In genomic region chr10:127676691-127677548, GRCm38 (mm10) we compare ENCODE assay signal across 8 mouse cellular contexts. TPM values are rescaled to one million over a fixed set of nuclear protein-coding genes. Genes with fewer than 3 reads are reported as not detected.
DNase-seq lines count a peak whose midpoint lies in the region; ATAC-seq lines count a peak whose summit lies in the region.

No protein-coding gene starts in this region.

- H3K4me1 ChIP-seq in hindbrain, embryonic 13.5 days (replicated peaks) = peaks cover 19% of the 10 kb centered on the region

- peak overlapping the region; percentile 95 for H3K4me2 ChIP-seq in hindbrain, embryonic 13.5 days

- under 1% methylated on average over 71 of the region's 71 CpGs for WGBS in hindbrain, embryonic 13.5 days

- no peaks in the 10 kb centered on the region for H3K9me3 ChIP-seq in hindbrain, embryonic 13.5 days

- peak overlapping the region; percentile 72 for H3K27ac ChIP-seq in hindbrain, embryonic 13.5 days

- no peaks in the 10 kb centered on the region for H3K36me3 ChIP-seq in hindbrain, embryonic 13.5 days

- H3K4me3 ChIP-seq in hindbrain, embryonic 13.5 days = peak overlapping the region; percentile 80

- H3K9ac ChIP-seq in hindbrain, embryonic 13.5 days = peak overlapping the region; percentile 79

- H3K27me3 ChIP-seq in hindbrain, embryonic 13.5 days = no peaks in the 10 kb centered on the region

- ATAC-seq in hindbrain, embryonic 13.5 days (ENCODE audit: low FRiP score) = peak; percentile 95

- peak; percentile 99 for DNase-seq in NIH3T3 (ENCODE audit: low read depth)
- DNase-seq in cerebellum, postnatal 10 days = peak; percentile 96 to 98
- peak; percentile 92 for DNase-seq in frontal cortex, postnatal 10 days (ENCODE audit: low spot score in 2 of 2)
- DNase-seq in layer of hippocampus, postnatal 25 days (ENCODE audit: extremely low spot score in 1 of 2, low spot score in 1 of 2) = peak; percentile 58 to 71
- DNase-seq in lung, postnatal 25 days (ENCODE audit: low spot score) = peak; percentile 97
- peak; percentile 99 for DNase-seq in retina, embryonic 14.5 days (ENCODE audit: low spot score)
- DNase-seq in thymus, postnatal 4 days = peak; percentile 93

RNA-seq across cellular contexts. Expression of gene Nab2, which starts 8.6 kb away (rescaled TPM):
- 2.3 and 3.3 TPM in 2 replicates for polyA plus RNA-seq in hindbrain, embryonic 13.5 days (2015; fragmentation: Nextera tagmentation; extraction: Ambion mirVana)
- 10 to 100 TPM; 43.0 to 46.0 TPM for total RNA-seq in layer of hippocampus, postnatal 25 days (2021)

RNA-seq across cellular contexts. Expression of gene Nemp1, which starts 10.2 kb away (rescaled TPM):
- 3.9 and 4.0 TPM in 2 replicates for polyA plus RNA-seq in hindbrain, embryonic 13.5 days (2015; fragmentation: Nextera tagmentation; extraction: Ambion mirVana)
- total RNA-seq in layer of hippocampus, postnatal 25 days (2021) = 1 to 10 TPM; 5.8 TPM

RNA-seq across cellular contexts. Expression of gene Myo1a, which starts 28.1 kb away (rescaled TPM):
- polyA plus RNA-seq in hindbrain, embryonic 13.5 days (2015; fragmentation: Nextera tagmentation; extraction: Ambion mirVana) = 0.43 and 0.74 TPM in 2 replicates
- 1 to 10 TPM in 1 of 2 experiments, under 1 TPM in 1; 0.66 to 1.0 TPM for total RNA-seq in layer of hippocampus, postnatal 25 days (2021)

RNA-seq across cellular contexts. Expression of gene Stat6, which starts 34.1 kb away (rescaled TPM):
- 4.9 and 5.0 TPM in 2 replicates for polyA plus RNA-seq in hindbrain, embryonic 13.5 days (2015; fragmentation: Nextera tagmentation; extraction: Ambion mirVana)
- total RNA-seq in layer of hippocampus, postnatal 25 days (2021) = 1 to 10 TPM; 4.1 to 7.2 TPM

RNA-seq across cellular contexts. Expression of gene Tac2, which starts 47.4 kb away (rescaled TPM):
- not detected in 2 replicates for polyA plus RNA-seq in hindbrain, embryonic 13.5 days (2015; fragmentation: Nextera tagmentation; extraction: Ambion mirVana)
- 1 to 10 TPM; 4.2 to 5.0 TPM for total RNA-seq in layer of hippocampus, postnatal 25 days (2021)

Comparison
In these comparisons a context has a peak if more than half of its experiments do, and no peak if none do; other contexts are left out.
1. Peak in every context shown above with its lines: DNase-seq, ATAC-seq, H3K4me3 ChIP-seq and H3K27ac ChIP-seq.